Mouse (Mus musculus): Measurements from ENCODE around the gene Gas2l3. TPM values are rescaled to one million over a fixed set of nuclear protein-coding genes. Genes with fewer than 3 reads are reported as not detected.
A peak's percentile ranks its signal among the peaks of the same experiment; 100 is the strongest.

Gas2l3 gene
- total RNA-seq, 2 experiments from 2014 or later: 4.4 to 5.3 TPM

DNA sequence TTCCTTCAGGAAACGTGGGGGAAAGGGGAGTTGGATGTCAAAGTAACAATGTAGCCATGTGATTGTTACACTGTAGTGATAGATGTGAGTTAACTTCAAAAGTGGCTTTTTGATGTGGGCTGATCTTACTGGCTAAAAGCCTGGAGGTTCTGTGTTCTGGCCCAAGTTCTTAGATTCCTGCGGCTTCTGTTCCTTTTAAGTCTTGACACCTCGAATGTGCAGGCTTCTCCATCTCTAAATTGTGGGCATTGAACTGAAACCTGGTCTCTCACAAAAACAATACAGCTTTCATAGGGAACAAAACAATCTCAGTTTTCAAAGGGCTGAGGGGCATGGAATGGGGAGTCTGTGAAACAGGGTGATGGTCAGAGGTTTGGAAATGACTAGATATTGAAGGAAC is 614 bp upstream of the Gas2l3 start:
- no peak for DNase-seq

DNA sequence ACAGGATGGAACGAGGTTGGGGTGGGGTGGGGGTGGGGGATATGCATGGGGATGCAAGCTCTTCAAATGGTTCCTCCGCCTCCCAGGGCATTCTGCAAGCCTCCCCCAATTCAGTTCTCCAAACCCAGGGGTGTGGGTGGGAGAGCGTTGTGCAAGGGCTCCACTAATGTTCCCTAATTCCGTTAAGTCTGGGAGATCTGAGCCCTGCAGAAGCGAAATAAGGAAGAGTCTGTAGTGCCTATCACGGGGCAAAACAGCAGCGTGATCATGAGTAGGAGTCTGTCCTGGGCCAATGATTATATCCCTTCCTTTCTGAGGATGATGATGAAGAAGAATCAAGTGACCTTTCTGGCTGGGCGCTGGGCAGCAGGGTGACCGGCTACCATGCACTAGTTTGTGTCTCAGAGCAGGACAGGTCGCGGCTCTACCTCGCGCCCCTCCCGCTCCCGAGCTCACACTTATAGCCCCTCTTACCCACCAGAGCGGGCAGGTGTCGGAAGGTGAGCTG is 598 bp downstream of the Gas2l3 start:
- no peak for DNase-seq

DNA sequence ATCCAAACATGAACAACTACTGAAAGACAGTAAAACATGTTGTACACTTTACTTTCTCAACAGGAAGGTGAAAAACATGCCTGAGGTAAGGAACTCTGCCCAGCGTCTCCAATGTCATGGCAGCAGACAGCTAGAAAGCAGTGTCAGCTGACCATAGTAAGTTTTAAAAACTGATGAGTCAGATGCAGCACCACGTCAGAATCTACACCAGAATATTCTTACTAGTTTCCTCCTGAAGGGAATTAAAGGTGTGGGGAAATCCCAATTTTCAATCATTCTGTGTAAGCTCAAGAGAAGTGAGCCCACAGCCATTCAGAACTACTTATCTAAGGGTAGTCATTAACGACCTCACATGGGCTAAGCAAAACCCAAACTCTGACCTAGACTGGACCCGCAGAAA is 1.1 kb downstream of the Gas2l3 start:
- DNase-seq: peak in 1 of 2 experiments; percentile 13

DNA sequence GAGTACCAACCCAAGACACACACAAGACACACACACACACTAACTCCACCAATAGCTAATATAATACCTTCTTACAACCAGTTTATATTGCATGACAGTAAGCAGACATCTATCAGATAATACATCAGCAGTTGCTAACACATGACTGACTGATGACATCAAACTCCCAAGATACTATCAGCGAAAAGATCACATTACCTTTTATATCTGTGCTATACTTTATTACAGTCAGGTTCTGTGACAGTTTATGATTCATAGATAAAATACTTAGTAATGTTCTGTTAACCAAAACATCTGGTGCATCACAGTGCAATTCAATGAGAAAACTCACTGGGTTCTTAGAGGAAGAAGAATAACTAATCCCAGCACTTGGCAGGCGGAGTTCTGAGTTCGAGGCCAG is 1.8 kb downstream of the Gas2l3 start:
- DNase-seq: no peak

DNA sequence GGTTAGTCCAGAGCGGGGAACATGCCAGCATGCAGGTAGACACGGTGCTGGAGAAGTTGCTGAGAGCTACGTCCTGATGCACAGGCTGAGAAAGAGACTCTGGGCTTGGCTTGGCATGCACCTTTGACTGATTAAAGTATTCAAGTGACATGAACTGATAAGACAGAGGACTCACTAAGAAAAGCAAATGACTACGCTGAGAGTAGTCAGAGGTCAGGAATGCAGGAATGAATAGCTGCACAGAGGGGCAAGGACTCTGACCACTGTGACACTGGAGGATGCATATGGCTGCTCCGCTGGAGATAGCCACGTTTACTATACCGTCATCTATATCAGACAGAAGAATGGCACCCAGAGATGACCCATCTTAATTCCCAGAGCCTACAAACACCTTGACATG is 4.4 kb downstream of the Gas2l3 start:
- peak; percentile 12 to 25 for DNase-seq

DNA sequence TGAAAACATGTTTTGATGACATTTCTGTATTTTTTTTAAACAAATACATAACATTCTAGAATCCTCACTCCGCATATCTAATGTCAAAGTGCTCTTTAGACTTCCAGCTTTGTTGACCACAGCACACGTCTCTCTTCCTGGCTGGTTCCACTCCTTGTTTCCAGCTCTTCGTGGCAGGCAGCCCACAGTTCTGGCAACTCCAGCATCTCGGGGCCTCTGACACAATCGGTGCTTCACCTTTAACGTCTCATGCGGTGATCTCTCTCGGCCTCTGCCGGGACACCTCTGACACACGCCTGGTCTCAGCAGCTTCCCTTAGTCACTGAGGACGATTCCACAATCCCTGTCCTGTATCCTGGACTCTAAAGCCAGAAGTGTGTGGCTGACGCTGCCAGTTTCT is 5.8 kb downstream of the Gas2l3 start:
- peak in 1 of 2 experiments; percentile 14 for DNase-seq

DNA sequence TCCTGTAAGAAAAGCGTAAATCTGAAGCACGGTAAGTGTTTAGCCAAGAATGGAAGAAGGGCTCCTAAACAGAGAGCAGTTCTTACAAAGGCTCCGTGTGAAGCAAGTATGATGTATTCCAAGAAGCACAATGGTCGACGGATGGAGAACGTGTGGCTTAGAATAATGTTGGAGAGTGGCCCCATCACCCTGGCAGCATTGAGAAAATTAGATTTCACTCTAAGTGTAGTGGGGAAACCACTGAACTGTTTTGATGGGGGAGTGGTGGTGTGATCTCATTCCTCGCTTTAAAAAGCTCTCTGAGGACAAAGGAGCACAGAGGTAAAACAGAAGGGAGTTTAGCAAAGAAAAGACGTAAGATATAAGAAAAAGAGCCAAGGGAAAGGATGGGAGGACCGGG is 6.3 kb downstream of the Gas2l3 start:
- DNase-seq: no peak

DNA sequence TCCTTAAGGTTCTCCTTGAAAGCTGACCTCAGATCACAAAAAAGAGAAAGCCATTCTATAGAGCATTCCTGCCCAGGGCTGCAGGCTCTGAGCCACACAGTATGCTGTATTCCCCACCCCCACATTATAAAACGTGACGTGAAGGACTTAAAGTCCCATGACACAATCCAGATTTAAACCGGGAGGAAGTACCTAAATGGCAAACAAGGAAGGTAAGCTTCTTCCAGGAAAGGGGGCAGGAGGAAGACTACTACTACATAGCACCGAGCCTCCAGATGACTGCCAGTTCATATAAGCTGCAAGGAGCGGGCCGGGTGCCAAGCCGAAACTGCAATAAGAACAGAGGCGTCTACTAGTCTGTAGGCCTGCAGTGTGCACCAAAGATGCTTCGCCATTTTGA is 7.8 kb downstream of the Gas2l3 start:
- DNase-seq: no peak

DNA sequence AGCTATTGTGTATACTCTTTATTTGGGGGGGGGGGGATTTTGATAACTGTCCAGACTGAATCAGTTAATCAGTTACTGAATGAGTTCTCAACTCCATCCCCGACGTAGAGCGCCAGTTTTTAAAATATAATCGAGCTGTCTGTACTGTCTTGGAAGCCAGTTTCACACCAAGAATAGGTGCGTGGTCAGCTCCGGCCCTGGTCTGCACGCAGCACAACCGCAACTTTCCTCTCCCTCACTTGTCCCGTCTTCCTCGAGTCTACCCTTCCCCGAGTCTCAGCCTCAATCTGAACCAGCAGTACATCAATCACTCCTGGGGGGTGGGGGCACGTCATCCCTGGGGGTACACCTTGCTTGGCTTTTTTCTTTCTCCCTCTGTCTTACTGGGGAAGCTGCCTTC is 8.4 kb downstream of the Gas2l3 start:
- no peak for DNase-seq

DNA sequence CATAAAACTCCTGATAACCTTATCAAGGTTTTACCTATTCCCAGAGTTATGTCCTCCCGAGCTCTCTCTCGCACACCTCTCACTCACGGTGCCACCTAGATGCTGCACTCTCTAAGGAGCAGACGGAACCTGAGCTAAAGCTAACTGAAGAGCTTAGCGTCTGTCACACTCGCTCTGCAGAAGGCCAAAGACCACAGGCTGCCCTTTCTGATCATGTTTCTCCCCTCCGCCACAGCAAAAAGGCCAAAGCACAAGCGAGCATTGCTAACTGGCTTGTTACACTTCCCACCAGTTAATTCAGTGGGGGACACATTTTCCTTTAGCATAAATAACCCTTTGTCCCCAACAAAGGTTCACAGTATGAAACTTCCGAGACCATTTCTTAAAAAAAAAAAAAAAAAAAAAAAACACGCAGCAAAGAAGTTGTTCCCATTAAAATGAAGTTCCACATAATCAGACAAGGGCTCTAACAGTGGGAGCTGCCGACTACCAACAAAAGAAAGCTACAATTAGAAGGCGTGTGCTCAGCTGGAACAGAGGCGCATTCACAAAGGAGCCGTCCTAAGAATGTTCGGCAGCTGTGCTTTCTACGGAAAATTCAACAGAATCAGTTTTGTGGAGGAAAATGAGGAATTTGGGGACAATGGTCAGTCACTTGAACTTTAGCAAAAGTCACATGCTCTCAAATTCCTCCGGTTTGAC is 9.1 kb downstream of the Gas2l3 start:
- no peak for DNase-seq

DNA sequence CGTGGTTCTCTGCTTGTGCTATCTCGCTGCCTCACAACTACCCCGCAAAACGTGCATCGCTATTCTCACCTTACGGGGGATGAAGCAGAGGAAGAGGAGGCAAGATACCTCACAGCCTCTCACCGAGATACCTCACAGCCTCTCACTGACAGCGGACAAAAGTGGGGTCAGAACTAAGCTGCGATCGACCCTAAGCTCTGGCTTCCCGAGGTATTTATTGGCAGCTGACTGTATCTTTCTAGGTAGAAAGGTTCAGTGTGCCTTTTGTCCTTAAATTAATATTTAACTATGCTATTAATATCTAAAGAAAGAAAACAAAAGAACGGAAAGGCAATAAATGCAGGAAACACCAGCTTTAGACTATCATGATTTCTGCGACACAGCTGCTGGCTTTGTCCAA is 11.0 kb downstream of the Gas2l3 start:
- no peak for DNase-seq

DNA sequence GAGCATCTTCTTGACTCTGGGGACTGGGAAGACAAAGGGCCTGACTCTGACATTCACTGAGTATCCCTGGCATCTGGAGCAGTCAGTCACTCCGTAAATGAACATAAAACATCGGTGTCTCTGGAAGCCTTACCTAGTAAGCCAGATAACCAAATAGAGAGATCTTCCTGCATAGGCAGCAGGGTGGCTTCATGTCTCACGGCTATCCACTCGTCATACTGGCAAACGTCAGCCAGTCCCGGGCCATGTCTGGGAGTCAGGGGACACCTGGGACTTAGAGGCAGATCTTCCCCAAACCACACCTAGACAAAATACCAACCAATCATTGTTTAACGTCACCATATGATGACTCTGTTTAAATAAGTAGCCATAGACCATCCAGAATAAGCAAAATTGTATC is 13.0 kb downstream of the Gas2l3 start:
- DNase-seq: no peak

DNA sequence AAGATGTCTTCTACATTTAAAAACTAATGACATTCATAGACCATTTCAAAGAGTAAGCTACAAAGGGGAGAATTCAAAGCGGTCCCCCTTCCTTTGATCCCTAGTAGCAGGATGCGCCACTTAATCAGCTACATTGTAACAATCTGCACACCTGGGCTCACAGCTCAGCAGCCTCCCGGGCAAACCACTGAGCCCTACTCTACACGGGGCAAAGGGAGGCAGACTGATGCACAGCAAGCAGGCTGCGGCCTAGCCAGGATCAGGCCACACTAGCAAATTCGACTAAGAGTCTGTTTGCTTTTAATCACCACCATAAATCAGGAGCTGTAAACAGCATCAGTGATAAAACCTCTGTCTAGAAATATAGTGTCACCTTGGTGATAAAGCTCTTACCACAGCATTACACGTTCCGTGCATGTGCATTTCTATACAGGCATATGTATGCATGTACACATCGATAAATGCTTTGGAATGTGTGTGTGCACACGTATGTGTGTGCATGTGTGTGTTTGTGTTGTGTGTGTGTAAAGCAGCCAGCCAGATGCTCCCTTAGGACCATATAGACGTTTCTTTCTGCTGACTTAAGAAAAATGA is 18.9 kb downstream of the Gas2l3 start:
- no peak for DNase-seq

DNA sequence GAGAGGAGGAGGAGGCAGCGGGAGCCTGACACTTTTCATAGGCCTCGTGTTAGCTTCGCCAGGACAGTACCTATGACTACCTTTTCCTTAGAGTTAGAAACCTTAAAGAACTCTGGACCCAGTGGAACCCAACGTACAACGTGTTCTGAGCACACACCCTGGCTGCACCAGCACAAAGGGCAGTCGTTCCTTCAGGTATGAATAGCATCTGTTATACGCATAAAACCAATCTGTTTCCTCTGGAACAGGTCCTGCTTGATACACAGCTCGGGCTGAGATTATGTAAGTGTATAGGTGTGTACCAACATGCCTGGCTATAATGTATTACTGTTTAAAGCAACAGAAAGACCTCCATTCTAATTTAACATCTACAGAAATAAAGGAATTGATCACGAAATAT is 19.6 kb downstream of the Gas2l3 start:
- no peak for DNase-seq

DNA sequence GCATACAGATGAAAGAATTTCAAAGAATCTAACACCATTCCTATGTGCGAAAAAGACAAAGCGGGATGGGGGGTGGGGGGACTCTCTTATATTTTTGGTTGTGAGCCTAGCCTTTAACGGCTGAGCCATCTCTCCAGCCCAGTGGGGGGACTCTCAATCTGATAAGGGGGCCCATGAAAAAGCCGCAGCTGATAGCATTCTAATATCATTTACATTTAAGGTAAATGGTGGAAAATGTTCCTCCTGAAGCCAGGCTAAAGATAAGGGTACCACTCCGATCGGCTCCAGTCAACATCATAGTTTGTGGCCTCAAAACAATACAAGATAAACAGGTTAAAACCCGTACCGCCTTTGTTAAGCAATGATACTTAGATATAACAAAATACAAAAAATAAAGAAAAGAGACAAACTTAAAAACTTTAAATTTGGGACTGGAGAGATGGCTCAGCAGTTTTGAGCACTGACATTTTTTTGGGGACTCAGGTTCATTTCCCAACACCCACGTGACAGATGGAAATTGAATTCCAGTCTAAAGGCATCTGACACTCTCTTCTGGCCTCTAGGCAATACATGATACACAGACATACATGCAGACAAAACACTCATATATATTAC is 20.5 kb downstream of the Gas2l3 start:
- no peak for DNase-seq

DNA sequence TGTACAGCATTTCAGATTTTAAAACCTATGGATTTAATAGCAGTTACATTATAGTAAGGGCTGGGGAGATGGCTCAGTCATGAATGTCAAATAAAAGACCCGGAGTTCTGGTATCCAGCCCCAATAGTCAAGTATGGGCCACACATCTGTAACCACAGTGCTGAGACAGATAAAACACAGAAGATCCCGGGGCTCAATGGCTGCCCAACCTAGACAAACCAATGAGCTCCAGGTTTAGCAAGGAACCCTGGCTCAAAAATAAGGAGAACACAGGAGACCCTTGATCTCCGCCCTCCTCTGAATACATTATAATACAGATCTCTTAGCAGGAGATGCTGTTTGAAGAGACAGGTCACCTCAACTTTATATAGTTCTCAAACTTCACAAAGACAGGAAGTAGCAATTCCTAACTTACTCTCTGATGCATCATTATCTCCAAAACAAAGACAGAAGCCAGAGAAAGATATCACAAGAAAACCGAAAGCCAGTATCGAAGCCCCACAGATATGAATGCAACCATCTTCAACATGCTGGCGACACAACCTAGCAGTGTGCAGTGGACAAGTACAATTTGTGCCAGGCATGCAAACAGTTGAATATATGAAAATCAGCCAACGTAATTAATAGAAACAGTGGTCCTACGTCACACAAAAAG is 21.1 kb downstream of the Gas2l3 start:
- no peak for DNase-seq

DNA sequence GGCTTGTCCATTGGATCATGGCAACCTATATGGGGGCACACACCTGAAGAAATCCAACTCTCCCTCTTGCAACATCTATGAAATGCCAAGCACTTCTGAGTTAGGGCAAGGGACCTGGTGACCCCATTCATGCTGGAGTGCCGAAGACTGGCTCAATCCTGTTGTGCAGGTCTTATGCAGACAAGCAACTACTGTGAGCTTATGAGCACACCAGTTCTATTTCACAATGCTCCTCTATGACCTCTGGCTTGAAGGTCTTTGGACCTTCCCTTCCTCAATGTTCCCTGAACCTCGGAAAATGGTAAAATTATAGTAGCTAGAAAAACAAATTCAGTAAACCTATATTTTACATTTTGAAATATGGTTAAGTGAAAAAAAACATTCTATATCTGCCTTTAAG is 25.8 kb downstream of the Gas2l3 start:
- no peak for DNase-seq

DNA sequence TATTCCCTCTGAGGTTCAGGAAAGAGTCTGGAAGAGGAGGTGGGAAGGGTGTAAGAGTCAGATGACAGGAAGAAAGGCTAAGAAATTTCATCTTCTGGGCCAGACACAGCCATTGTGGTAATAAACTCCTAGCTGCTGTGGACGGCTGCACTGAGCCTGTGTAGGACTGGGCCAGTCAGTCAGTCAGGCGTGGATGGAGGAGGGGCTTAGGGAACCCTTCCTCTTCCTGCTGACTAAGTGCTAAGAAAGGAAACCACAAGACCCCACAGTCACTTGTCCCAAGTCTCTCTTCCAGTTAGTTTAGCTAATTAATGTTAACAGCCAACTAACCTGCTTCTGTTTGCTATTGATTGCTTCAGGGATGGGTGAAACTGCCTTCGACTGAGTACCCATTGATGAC is 28.3 kb downstream of the Gas2l3 start:
- no peak for DNase-seq

DNA sequence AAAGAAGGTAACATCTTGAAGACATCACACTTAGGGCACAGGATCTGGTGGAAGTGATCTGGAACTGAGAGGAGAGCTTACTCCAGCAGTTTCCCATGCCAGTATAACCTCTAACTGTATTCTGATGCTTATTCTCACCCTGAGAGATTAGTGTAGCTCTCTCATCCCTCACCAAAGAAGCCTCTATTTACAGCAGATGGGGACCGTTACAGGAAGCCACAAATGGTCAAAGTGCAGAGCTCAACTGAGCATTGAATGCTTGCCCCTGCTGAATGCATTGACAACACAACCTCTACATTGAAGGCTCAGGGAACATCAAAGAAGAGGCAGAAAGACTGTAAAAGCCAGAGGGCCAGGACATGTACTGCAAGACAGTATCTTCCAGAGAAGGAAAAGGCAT is 36.2 kb downstream of the Gas2l3 start:
- no peak for DNase-seq

DNA sequence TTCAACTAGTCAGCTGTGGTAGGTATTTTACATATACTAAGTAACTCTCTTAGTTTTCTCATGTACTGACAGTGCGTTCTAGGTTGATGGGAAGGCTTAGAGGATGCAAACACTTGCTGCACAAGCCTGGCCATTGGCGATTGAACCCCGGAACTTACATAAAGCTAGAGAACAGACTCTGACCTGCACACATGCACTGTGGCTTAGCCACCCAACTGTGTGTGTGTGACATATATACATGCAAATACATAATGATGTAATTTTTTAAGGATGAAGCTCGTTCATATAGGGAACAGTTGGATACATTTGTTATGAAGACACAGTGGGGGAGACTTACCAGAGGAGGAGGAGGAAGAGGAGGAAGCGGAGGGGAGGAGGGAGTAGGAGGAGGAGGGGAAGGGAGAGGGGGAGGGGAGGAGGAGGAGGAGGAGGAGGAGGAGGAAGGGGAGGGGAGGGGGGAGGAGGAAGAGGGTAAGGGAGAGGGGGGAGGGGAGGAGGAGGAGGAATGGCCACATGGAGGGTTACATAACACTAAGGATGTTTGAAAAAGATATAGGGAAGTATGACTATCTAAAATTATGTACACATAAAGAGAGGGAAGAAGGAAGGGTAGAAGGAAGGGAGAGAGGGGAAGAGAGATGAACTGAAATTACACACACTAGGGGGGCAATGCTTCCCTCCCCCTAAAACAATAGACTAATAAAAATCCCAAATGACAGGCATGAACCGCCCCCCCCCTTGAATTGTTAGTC is 36.9 kb downstream of the Gas2l3 start:
- no peak for DNase-seq

DNA sequence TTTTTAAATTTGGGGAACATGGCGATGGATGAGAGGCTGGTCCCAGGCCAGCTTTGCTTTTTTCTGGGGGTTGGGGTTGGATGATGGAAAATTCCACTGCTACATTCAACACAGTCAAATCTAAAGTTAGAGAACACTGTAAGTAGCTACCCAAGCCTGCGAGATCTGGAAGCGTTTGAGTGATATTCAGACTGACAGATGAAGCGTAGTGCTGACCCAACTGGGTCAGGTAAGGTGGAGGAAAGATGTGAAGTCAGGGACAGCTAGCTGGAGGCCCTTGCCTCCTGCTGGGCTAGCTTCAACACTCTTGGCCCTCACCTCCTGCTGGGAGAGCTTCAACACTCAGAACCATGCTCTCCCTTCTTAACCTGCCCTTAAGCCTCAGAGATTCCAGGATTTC is 38.8 kb downstream of the Gas2l3 start:
- DNase-seq: no peak

DNA sequence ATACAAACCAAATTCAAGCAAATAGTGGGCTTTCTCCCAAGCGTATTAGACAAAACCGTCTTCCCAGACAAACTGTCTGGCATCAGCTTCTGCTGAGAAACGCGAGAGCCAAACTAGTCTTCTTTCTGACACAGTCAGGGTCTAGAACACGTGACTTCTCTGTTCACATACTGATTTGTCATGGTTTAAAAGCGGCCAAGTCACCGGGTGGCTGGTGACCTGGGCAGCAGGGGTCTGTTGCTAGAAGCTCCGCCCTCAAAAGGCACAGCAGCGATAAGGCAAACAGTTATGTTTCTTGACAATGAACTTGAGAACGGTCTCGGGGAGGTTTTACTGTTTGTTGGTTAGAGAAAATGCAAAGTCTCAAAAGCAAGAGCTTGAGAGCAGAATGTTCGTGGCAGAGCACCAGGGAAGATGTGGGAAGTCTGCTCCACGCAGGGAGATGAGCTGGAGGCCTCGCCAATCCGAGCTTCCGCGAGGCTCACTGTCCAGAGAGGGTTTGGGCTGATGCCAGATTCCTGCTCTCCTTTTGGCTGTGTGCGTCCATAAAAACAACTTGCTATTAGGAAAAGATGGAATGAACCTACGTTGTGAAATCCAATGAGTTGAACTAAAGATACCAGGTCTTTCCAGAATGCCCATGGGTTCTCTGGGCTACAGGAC is 43.0 kb downstream of the Gas2l3 start:
- peak; percentile 35 to 71 for DNase-seq
